In genomic region chr17:3148853-3149252, GRCm38 (mm10) we compare ENCODE assay signal across 13 mouse cellular contexts.
"Had no signal": no experiment of that assay in that cellular context is flagged by ENCODE, and none has a peak within 500 bp of the region (broad histone marks: within the 10 kb centered on the region; RNA-seq: fewer than 3 reads in every experiment).

No protein-coding gene starts in this region.

- H3K27ac ChIP-seq: limb, embryonic 12.5 days; limb, embryonic 15.5 days; midbrain, embryonic 12.5 days; midbrain, embryonic 15.5 days; neural tube, embryonic 12.5 days; neural tube, embryonic 15.5 days; stomach, embryonic 15.5 days had no signal

- H3K4me1 ChIP-seq: limb, embryonic 12.5 days; limb, embryonic 15.5 days; midbrain, embryonic 12.5 days; midbrain, embryonic 15.5 days; neural tube, embryonic 12.5 days; stomach, embryonic 15.5 days had no signal

- H3K9me3 ChIP-seq: limb, embryonic 12.5 days; limb, embryonic 15.5 days; midbrain, embryonic 12.5 days; midbrain, embryonic 15.5 days; neural tube, embryonic 12.5 days; neural tube, embryonic 15.5 days; stomach, embryonic 15.5 days had no signal

- H3K4me3 ChIP-seq: limb, embryonic 12.5 days; limb, embryonic 15.5 days; midbrain, embryonic 12.5 days; midbrain, embryonic 15.5 days; neural tube, embryonic 12.5 days; neural tube, embryonic 15.5 days; stomach, embryonic 15.5 days had no signal

- H3K27me3 ChIP-seq: limb, embryonic 12.5 days; limb, embryonic 15.5 days; midbrain, embryonic 12.5 days; midbrain, embryonic 15.5 days; neural tube, embryonic 12.5 days; neural tube, embryonic 15.5 days; stomach, embryonic 15.5 days had no signal

- ATAC-seq: hindbrain, embryonic 16.5 days; midbrain, embryonic 15.5 days had no signal

- DNase-seq: left cerebral cortex, postnatal 4 days; lung, adult 2 months; right cerebral cortex, postnatal 25 days; spleen, adult 18-20 months; thymus, postnatal 25 days had no signal

- H3K4me2 ChIP-seq: limb, embryonic 12.5 days; limb, embryonic 15.5 days; midbrain, embryonic 12.5 days; midbrain, embryonic 15.5 days; neural tube, embryonic 12.5 days; neural tube, embryonic 15.5 days; stomach, embryonic 15.5 days had no signal

- H3K9ac ChIP-seq: limb, embryonic 12.5 days; limb, embryonic 15.5 days; midbrain, embryonic 12.5 days; midbrain, embryonic 15.5 days; neural tube, embryonic 12.5 days; neural tube, embryonic 15.5 days; stomach, embryonic 15.5 days had no signal
